Mouse (Mus musculus) CD8-positive naive resting alpha-beta T cell, adult 2 months (primary cell): ENCODE data around the gene Gm5728.
"Not testable (repeated sequence)": the region's sequence is repeated elsewhere in the genome, so short reads cannot be mapped to it uniquely, and the experiment has no call there.

Experiments
- DNase-seq, 2 experiments: peaks; one replicate each; pipeline ENCODE4 v3.0.0; 2022; ENCODE audit warnings: low read depth in 2 of 2, low spot score in 2 of 2

Gene Gm5728

GRCm38 (mm10) chr7:20375310-20375709 is at the start of gene Gm5728:
TSS of gene Gm5728 (minus strand) at chr7:20375410.
- DNase-seq = not testable (repeated sequence)

DNA sequence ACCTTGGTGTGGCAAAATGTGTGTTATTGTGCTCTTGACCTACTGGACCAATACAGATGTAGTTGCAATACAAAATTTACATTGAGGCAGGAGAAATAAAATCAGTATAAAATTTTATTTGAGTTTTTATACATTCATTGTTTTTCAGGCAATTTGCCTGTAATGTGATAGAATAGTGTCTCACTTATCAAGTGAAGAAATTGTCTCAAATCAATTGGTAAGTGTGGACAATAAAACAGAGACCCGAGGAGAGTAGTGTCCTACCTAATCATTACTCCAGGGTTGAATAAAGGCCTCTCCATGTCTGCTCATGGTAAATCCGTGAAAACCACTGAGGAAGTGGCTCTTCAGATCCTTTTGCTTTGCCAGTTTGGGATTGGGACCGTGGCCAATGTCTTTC is 42.4 kb upstream of the Gm5728 start, which contains the start of gene Vmn1r100:
Gene Vmn1r100, plus strand, starts transcription at position 301 of the 400 bp plus-strand sequence.
- DNase-seq = not testable (repeated sequence)

- not testable (repeated sequence) for DNase-seq
Observed at GRCm38 (mm10) chr7:20333965-20334364, 41.2 kb downstream of the Gm5728 start, which contains the start of gene Gm4133. TSS of gene Gm4133 (minus strand) at chr7:20334065.
